In the genomic region with DNA sequence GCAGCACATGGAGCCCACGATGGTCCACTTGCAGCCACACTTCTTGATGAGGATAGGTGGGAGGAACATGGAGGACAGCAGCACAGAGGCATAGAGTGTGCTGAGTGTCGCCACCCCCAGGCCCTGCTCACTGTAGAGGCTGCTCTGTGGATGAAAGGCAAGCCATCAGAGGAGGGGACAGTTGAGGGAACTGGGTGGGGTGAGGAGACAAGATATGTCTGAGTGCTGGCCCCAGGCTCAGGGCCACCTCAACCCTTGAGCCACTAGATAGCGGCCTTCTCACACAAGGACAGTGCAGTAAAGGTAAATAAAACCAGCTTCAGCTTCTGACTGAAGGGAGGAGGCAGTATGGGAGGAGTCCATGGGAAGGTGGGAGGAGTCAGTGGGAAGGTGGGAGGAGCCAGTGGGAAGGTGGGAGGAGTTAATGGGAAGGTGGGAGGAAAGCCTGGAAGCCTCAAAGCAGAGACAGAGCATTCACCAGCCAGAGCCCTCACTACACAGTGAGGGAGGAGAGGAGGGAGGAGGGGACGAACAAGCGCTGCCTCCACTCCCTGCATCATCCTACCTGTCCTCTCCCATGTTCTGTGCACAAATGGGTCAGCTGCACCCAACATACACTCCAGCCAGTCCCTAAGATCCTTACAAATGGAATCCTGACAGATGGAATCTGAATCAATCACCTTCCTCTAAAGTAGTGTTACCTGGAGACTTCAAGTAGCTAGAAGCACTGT, we compare ENCODE assay signal across 13 mouse cellular contexts. TPM values are rescaled to one million over a fixed set of nuclear protein-coding genes. Genes with fewer than 3 reads are reported as not detected.
A peak's percentile ranks its signal among the peaks of the same experiment; 100 is the strongest.
DNase-seq lines count a peak whose midpoint lies in the region; ATAC-seq lines count a peak whose summit lies in the region.
"Not testable (repeated sequence)": the region's sequence is repeated elsewhere in the genome, so short reads cannot be mapped to it uniquely, and the experiment has no call there.
"Had no signal": no experiment of that assay in that cellular context is flagged by ENCODE, and none has a peak within 500 bp of the region (broad histone marks: within the 10 kb centered on the region; RNA-seq: fewer than 3 reads in every experiment).

No protein-coding gene starts in this region.

- H3K9me3 ChIP-seq in forebrain, embryonic 15.5 days; heart, embryonic 14.5 days (ENCODE audit: control insufficient read depth, low read length); hindbrain, embryonic 16.5 days (ENCODE audit: control insufficient read depth, low read length); kidney, embryonic 16.5 days (ENCODE audit: low read length); lung, embryonic 15.5 days; midbrain, embryonic 15.5 days; stomach, embryonic 16.5 days (replicated peaks; ENCODE audit: control insufficient read depth, low read length): not testable (repeated sequence)

- peak; percentile 47; the same call in 1 of the 2 replicates for ATAC-seq in forebrain, embryonic 15.5 days (replicated peaks)
- ATAC-seq in heart, embryonic 14.5 days (ENCODE audit: insufficient number of reproducible peaks, insufficient read depth, low FRiP score, low read depth), result peak; percentile 34
- ATAC-seq in hindbrain, embryonic 16.5 days, result peak; percentile 30
- peak; percentile 68 for ATAC-seq in kidney, embryonic 16.5 days (ENCODE audit: low FRiP score, low TSS enrichment)
- ATAC-seq in lung, embryonic 15.5 days (ENCODE audit: borderline replicate concordance, extremely low read depth, low FRiP score, low TSS enrichment), result peak; percentile 57; the same call in 1 of the 2 replicates
- ATAC-seq in midbrain, embryonic 15.5 days (replicated peaks), result peak; percentile 53; the same call in 1 of the 2 replicates
- peak; percentile 50; the same call in 1 of the 2 replicates for ATAC-seq in stomach, embryonic 16.5 days (ENCODE audit: insufficient read depth, low FRiP score)

- not testable (repeated sequence) for H3K4me2 ChIP-seq in forebrain, embryonic 15.5 days (replicated peaks); heart, embryonic 14.5 days (ENCODE audit: low read length); hindbrain, embryonic 16.5 days (ENCODE audit: low read length); kidney, embryonic 16.5 days (replicated peaks; ENCODE audit: low read depth, low read length); lung, embryonic 15.5 days; midbrain, embryonic 15.5 days; stomach, embryonic 16.5 days (ENCODE audit: low read depth, low read length)

- not testable (repeated sequence) for H3K9ac ChIP-seq in forebrain, embryonic 15.5 days (replicated peaks); heart, embryonic 14.5 days (ENCODE audit: low read length); hindbrain, embryonic 16.5 days (ENCODE audit: low read depth, low read length); kidney, embryonic 16.5 days (replicated peaks; ENCODE audit: low read length); lung, embryonic 15.5 days; midbrain, embryonic 15.5 days; stomach, embryonic 16.5 days (ENCODE audit: low read length)

- H3K4me3 ChIP-seq in forebrain, embryonic 15.5 days; heart, embryonic 14.5 days (ENCODE audit: control insufficient read depth in 1 of 2, insufficient read depth in 1 of 2, low read depth in 1 of 2, low read length in 2 of 2); hindbrain, embryonic 16.5 days (ENCODE audit: low read length); kidney, embryonic 16.5 days (ENCODE audit: low read length); lung, embryonic 15.5 days; midbrain, embryonic 15.5 days; stomach, embryonic 16.5 days (replicated peaks; ENCODE audit: low read length): not testable (repeated sequence)

- peak; percentile 12 for DNase-seq in ZHBTc4 (ENCODE audit: low read depth, low spot score)

- not testable (repeated sequence) for H3K27ac ChIP-seq in forebrain, embryonic 15.5 days (replicated peaks); heart, embryonic 14.5 days (replicated peaks in 1 of 2; ENCODE audit: control insufficient read depth in 1 of 2, insufficient read depth in 1 of 2, low read depth in 2 of 2, low read length in 2 of 2); hindbrain, embryonic 16.5 days (ENCODE audit: low read depth, low read length); kidney, embryonic 16.5 days (ENCODE audit: low read length); lung, embryonic 15.5 days; midbrain, embryonic 15.5 days; stomach, embryonic 16.5 days (ENCODE audit: low read length)

- H3K36me3 ChIP-seq in forebrain, embryonic 15.5 days; heart, embryonic 14.5 days (ENCODE audit: control insufficient read depth, insufficient read depth, low read length); hindbrain, embryonic 16.5 days (ENCODE audit: control insufficient read depth, insufficient read depth, low read length); kidney, embryonic 16.5 days (ENCODE audit: insufficient read depth, low read length); lung, embryonic 15.5 days; midbrain, embryonic 15.5 days (replicated peaks); stomach, embryonic 16.5 days (ENCODE audit: control insufficient read depth, insufficient read depth, low read length): not testable (repeated sequence)

- WGBS in forebrain, embryonic 15.5 days, result 94% methylated on average over 2 of the region's 5 CpGs
- 75% methylated on average over 2 of the region's 5 CpGs for WGBS in heart, embryonic 14.5 days
- WGBS in hindbrain, embryonic 16.5 days, result 100% methylated on average over 2 of the region's 5 CpGs
- 92% methylated on average over 2 of the region's 5 CpGs for WGBS in kidney, embryonic 16.5 days
- WGBS in lung, embryonic 15.5 days, result 78% methylated on average over 2 of the region's 5 CpGs
- 85% methylated on average over 2 of the region's 5 CpGs for WGBS in midbrain, embryonic 15.5 days
- 58% methylated on average over 2 of the region's 5 CpGs for WGBS in stomach, embryonic 16.5 days

- not testable (repeated sequence) for H3K4me1 ChIP-seq in forebrain, embryonic 15.5 days; heart, embryonic 14.5 days (ENCODE audit: control insufficient read depth in 2 of 2, insufficient read depth in 2 of 2, low read length in 2 of 2); hindbrain, embryonic 16.5 days (ENCODE audit: control insufficient read depth, insufficient read depth, low read depth, low read length); kidney, embryonic 16.5 days (ENCODE audit: insufficient read depth, low read length); lung, embryonic 15.5 days; midbrain, embryonic 15.5 days; stomach, embryonic 16.5 days (ENCODE audit: control insufficient read depth, insufficient read depth, low read length)

- not testable (repeated sequence) for H3K27me3 ChIP-seq in forebrain, embryonic 15.5 days; heart, embryonic 14.5 days (ENCODE audit: control insufficient read depth, insufficient read depth, low read length); hindbrain, embryonic 16.5 days (replicated peaks; ENCODE audit: control insufficient read depth, insufficient read depth, low read length); kidney, embryonic 16.5 days (ENCODE audit: insufficient read depth, low read length); lung, embryonic 15.5 days; midbrain, embryonic 15.5 days (replicated peaks); stomach, embryonic 16.5 days (ENCODE audit: control insufficient read depth, insufficient read depth, low read length)

RNA-seq across cellular contexts. Expression of a gene that starts 8.1 kb away (rescaled TPM):
- 0.06 TPM in 1 of 2 replicates, not detected in the other for polyA plus RNA-seq in forebrain, embryonic 15.5 days (2015; fragmentation: Nextera tagmentation; extraction: Ambion mirVana)
- polyA plus RNA-seq in heart, embryonic 14.5 days (2014; fragmentation: Nextera tagmentation; extraction: Ambion mirVana), result not detected in 2 replicates
- polyA plus RNA-seq in hindbrain, embryonic 16.5 days (2015; fragmentation: Nextera tagmentation; extraction: Ambion mirVana), result not detected in 2 replicates
- polyA plus RNA-seq in kidney, embryonic 16.5 days (2015; fragmentation: Nextera tagmentation; extraction: Ambion mirVana), result 0.10 TPM in 1 of 2 replicates, not detected in the other
- polyA plus RNA-seq in lung, embryonic 15.5 days (2015; fragmentation: Nextera tagmentation; extraction: Ambion mirVana), result not detected in 2 replicates
- not detected in 2 replicates for polyA plus RNA-seq in midbrain, embryonic 15.5 days (2015; fragmentation: Nextera tagmentation; extraction: Ambion mirVana)
- polyA plus RNA-seq in stomach, embryonic 16.5 days (2015; fragmentation: Nextera tagmentation; extraction: Ambion mirVana), result not detected in 2 replicates
- polyA plus RNA-seq: heart, embryonic 15.5 days; kidney, adult 2 months; lung, embryonic 14.5 days; macrophage; neural tube, embryonic 11.5 days had no signal
